Mouse (Mus musculus) stomach, postnatal 0 days (tissue): Measurements from ENCODE around the gene Utf1.

Experiments
- CTCF ChIP-seq: IDR thresholded peaks from 2 replicates; pipeline ENCODE4 v1.5.1; 2016; ENCODE audit warnings: antibody characterized with exemption, low read depth, mild to moderate bottlenecking, moderate library complexity
- EP300 ChIP-seq: optimal IDR thresholded peaks from 2 replicates; pipeline ENCODE3; 2016; ENCODE audit warnings: antibody characterized with exemption

DNA sequence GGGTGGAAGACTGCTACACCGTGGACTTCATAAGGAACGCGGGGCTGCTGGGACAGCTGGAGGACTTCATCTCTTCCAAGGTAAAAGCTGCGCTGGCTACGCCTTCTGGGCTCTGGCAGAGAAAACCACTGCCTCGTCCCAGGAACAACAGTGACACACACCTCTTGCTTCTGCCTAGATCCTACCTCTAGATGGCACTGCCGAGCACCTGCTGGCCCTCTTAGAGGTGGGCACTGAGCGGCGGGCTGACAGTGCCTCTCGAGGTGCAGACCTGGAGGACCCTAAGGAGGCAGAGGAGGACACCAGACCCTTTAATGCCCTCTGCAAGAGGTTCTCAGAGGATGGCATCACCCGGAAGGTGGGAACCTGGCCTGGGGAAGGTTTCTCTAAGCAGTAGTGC, 12.9 kb upstream of the Utf1 start:
- peak; percentile 81 for TF ChIP-seq CTCF
- no peak for TF ChIP-seq EP300
